Mouse (Mus musculus) brown adipose tissue, adult 24 weeks (tissue): ENCODE data around the gene Abca12. TPM values are rescaled to one million over a fixed set of nuclear protein-coding genes. Genes with fewer than 3 reads are reported as not detected.

ENCODE experiments used
- H3K27ac ChIP-seq: fragments of 200-500 bp; replicated peaks from 2 replicates; pipeline ENCODE4 v1.5.1; 2012; ENCODE audit warnings: low read depth, mild to moderate bottlenecking, low read length
- H3K4me1 ChIP-seq: fragments of 200-500 bp; 2 replicates; pipeline ENCODE4 v1.6.1; 2012; ENCODE audit warnings: low read length, mixed read lengths; ENCODE audit not compliant: control insufficient read depth, insufficient read depth, insufficient read length
- H3K4me3 ChIP-seq: fragments of 200-500 bp; 2 replicates; pipeline ENCODE4 v1.5.1; 2012; ENCODE audit warnings: low read depth, mild to moderate bottlenecking, low read length, moderate library complexity; ENCODE audit not compliant: insufficient read depth
- polyA plus RNA-seq: library from polyadenylated mRNA; stranded (reverse); fragments of >200 nt; gene quantifications from 2 replicates; pipeline ENCODE4 v1.2.4, GENCODE M21; 2012; ENCODE audit not compliant: missing spikeins, insufficient read depth, insufficient read length

The Abca12 gene
- polyA plus RNA-seq, 1 experiment, result not detected

DNA sequence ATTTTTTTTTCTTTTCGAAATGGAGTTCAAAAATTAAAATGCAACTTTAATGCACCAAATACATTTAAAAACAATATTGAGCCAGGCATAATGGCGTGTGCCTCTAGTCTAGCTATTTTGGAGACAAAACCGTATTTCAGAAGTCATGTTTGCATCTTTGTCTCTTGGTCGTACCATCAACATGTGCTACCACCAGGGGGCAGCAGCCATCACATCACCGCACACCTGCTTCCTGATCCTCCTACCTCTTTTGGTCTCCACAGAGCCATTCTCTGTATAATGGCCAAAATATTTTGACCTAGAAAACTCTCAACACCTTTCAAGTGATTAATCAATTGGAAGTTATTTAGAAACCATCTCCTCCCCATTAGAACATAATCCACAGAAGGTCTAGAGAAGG, 125.2 kb downstream of the Abca12 start:
- Histone ChIP-seq H3K27ac (no peak overlapping the region), H3K4me1 (no peaks in the 10 kb centered on the region), H3K4me3 (no peak overlapping the region)

DNA sequence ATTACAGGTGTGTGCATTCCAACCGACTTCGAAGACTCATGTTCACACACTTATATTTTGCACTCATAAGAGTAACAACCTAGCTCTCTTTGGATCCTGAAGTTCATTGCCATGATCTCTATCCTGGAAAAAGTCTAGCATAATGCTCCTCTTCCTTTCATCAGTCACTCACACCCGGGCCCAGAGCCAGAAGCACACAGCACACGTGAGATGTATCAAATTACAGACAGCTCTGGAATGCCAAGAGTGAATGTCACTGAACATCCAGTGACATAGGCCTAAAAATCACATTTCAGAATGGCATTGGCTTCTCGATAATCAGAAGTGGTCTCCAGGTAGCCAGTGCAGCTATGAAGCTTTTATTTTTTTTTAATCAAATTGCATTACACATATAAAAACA, 137.8 kb downstream of the Abca12 start:
- Histone ChIP-seq H3K4me1 (no peaks in the 10 kb centered on the region), H3K4me3 (no peak overlapping the region), H3K27ac (no peak overlapping the region)

DNA sequence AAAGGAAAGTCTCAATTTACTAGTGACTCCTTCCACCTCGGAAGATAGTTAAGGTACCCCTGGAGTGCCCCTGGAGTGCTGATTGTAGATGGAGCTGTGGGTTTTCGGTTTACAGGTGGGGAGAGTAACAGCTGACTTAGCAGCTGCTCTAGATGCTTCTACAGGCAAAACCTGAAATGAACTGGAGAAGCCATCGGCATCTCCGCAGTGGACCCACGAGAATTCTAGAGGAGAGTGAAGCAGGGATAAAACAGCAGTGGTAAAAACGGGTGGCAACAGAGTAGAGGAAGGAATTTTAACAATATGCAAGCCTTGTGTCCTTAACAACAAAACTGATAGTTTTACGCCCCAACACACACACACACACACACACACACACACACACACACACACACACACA, 142.2 kb downstream of the Abca12 start:
- Histone ChIP-seq H3K4me1 (no peaks in the 10 kb centered on the region), H3K27ac (no peak overlapping the region), H3K4me3 (no peak overlapping the region)

DNA sequence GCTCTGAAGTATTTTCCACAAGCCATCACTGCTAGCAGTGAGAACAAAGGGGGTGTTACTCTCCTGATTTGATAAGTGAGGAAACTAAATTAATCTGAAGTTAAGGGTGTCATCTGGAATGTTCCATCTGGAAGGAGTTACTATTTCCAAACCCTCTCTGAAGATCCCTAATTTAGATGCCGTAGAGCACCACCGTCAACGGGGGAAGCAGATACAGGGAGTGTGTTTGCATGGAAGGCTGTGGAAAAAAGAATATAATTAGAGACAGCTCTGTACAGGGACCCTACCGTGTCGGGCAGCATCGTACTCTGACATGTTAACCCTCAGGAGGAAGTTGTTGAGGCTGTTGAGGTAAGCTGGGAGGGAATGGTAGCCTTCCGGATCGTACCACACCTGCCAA, 142.6 kb downstream of the Abca12 start:
- no peaks in the 10 kb centered on the region for H3K4me1 ChIP-seq
- no peak overlapping the region for H3K27ac ChIP-seq
- H3K4me3 ChIP-seq, result no peak overlapping the region

DNA sequence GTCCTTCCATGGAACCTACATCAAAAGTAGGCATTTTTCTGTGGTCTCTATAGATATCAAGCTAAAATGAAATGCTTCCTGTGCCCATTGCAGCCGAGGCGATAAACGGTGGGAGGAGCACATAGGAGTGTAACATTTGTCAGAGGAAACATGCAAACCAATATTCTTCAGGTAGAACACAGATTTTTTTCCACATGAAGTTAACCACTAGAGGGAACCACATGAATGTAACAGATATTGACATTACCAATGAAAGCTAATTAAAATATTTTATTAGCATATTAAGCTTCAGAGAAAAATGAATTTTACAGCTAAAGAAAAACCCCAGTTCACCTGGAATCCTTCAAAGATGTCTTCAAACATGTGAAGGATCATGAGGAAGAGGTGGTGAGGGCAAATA, 144.6 kb downstream of the Abca12 start:
- H3K4me1 ChIP-seq, result no peaks in the 10 kb centered on the region
- H3K27ac ChIP-seq, result no peak overlapping the region
- H3K4me3 ChIP-seq, result no peak overlapping the region

DNA sequence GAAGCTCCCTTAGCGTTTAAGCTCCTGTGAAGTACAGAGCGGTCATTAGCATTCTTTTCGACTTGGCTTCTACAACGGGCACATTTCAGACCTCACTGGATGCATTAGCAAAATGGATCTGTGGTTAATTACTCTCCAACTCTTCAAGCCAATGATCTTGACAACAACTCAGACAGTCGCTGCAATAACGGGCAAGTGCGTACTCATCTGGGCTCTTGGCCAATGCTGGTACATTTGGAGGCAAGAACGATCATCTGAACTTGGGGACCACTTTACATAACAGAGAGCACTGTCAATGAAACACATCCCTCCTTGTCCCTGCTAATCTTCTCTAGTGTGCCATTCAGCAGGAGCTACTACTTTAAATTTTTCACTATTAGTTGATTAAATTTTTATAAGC, 148.1 kb downstream of the Abca12 start:
- Histone ChIP-seq H3K27ac (no peak overlapping the region), H3K4me1 (no peaks in the 10 kb centered on the region), H3K4me3 (no peak overlapping the region)

DNA sequence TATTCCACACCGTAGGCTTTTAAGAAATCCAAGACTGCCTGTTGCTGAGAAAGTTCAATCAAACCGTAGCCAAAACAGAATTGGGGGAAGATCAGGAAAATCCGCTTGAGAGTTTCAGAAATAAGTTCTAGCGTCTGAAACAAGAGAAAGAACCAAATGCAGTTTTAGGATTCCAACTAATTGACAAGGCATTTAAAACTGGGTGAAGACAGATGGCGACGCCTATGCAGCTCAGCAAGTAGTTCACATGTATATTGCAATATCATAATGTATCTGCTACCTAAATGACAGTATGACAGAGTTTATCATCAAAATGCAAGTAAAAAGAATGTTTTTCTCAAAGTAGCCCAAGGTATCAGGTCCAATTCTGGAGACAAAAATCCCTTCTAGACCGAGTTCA, 151.2 kb downstream of the Abca12 start:
- Histone ChIP-seq H3K27ac (no peak overlapping the region), H3K4me3 (no peak overlapping the region), H3K4me1 (no peaks in the 10 kb centered on the region)

DNA sequence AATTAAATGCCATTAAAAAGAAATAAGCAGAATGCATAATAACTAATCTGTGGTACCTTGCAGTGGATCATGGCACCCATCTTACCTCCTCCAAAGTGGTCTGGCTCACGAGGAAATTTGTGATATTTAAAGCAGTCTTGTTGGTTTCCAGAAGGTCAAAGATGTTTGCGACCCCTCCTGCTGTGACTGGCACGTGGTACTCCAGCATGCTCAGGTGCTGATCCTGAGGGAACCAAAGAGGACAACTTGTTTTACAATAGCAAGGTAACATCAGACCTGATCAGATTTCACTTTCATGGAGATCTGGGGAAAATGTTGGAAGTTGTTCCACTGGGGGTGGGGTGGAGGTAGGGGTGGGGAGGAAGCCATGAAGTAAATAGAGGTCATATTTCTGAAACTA, 170.1 kb downstream of the Abca12 start:
- Histone ChIP-seq H3K4me3 (no peak overlapping the region), H3K27ac (no peak overlapping the region), H3K4me1 (no peaks in the 10 kb centered on the region)

DNA sequence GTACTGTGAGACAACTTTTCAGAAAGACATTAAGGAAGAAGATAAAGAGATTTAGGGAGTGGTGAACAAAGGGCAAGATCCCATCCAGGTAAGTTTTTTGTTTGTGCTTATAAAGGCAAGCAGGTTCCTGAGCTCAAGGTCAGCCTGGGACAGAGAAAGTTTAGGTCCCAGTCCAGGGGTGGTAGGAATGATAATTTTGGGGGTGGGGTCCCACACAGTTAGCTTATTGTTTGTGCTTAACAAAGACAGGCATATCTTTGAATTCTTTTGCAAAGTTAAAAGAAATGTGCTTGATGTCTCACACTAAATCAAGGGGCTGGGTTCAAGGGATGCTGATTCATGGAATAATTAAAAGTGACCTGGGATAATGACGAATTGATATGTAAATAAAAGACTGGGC, 173.3 kb downstream of the Abca12 start:
- Histone ChIP-seq H3K4me3 (no peak overlapping the region), H3K27ac (no peak overlapping the region), H3K4me1 (no peaks in the 10 kb centered on the region)

DNA sequence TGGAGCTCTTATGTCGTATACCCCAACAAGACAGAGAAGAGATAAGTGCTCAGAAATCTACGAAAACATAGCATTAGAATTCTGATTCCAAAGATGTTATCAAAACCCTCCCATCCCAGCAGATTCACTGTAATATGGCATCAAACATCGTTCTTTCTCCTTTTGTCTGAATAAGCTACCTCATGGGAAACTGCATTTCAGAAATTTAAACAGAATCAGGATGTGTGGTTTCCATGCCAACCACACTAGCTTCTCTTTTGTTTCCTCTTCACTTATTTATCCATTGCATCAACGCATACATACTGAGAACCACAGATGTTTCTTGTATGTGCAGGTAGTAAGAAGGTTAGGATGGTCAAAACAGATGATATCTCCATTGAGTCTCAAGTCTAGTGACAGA, 175.1 kb downstream of the Abca12 start:
- Histone ChIP-seq H3K4me1 (no peaks in the 10 kb centered on the region), H3K27ac (no peak overlapping the region), H3K4me3 (no peak overlapping the region)

DNA sequence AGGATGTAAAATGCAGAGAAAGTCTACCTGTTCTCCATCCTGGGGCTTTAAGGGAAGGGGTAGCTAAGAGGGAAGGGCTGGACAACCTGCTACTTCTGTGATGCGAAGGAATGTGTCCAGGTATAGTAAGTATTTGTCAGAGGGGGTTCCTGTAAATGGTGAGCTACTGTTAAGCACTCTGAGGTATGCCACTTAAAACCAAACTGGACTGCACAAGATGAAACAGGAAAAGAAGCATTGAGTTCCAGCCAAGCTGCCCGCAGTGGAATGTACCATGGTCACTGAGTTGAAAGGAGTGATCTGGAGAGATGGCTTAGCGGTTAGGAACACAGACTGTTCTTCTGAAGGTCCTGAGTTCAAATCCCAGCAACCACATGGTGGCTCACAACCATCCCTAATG, 179.4 kb downstream of the Abca12 start:
- Histone ChIP-seq H3K27ac (no peak overlapping the region), H3K4me1 (no peaks in the 10 kb centered on the region), H3K4me3 (no peak overlapping the region)

DNA sequence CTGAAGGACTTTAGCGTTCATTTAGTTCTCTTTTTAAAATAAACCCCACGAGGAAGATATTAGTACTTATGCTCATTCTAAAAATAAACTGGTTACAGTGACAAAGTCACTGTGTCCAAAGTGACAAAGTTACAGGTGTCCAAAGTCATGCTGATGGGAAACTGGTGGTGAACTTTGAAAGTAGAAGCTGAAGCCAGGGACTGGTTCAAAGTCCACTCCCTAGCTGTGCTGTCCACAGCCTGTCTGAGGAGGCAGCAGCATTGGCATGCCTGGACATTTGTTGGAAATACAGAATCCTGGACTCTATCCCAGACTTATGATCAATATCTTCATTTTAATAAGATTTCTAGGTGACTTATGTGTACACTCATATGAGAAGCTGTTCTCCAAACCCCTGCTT, 183.5 kb downstream of the Abca12 start:
- no peak overlapping the region for H3K27ac ChIP-seq
- H3K4me3 ChIP-seq, result no peak overlapping the region
- no peaks in the 10 kb centered on the region for H3K4me1 ChIP-seq

DNA sequence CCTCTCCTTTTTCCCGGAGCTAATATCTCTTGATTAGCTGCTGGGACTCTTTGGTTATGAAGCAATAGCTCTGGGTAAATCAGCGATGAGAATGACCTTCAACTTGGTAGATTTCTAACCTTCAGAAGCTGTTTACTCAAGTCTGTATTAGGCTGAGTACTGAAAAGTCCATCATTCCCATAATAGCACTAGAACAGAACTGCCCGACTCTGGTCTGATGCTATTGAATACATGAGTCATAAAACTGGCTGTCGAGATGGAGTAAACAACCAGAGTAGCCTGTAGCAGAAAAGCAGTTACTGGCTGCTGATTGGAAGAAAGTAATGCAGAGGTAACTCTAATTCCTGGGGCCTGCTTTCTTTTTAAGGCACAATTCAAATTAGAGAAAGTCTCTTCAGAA, 211.1 kb downstream of the Abca12 start:
- no peak overlapping the region for H3K4me3 ChIP-seq

DNA sequence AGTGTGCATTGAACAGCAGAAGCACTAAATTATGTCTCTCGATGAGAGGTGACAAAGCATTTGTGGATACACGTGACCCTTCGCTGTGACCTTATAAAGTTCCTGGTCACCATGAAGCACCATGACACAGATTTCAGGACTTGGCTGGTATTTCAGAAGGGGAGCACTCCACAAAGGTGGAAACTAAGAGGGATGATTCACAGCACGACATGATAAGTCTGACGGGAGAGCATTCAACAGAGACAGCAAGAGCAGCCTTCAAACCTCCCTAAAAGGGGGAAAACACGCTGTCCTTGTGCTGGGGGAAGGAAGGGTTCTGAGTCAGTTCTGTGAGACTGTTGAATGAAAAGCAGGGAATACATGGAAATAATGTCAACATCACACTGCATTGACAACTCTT, 218.5 kb downstream of the Abca12 start:
- no peak overlapping the region for H3K27ac ChIP-seq
- no peaks in the 10 kb centered on the region for H3K4me1 ChIP-seq
- no peak overlapping the region for H3K4me3 ChIP-seq

More for the DNA sequence above, 211.1 kb downstream of the Abca12 start:
- no peaks in the 10 kb centered on the region for H3K4me1 ChIP-seq
- no peak overlapping the region for H3K27ac ChIP-seq

DNA sequence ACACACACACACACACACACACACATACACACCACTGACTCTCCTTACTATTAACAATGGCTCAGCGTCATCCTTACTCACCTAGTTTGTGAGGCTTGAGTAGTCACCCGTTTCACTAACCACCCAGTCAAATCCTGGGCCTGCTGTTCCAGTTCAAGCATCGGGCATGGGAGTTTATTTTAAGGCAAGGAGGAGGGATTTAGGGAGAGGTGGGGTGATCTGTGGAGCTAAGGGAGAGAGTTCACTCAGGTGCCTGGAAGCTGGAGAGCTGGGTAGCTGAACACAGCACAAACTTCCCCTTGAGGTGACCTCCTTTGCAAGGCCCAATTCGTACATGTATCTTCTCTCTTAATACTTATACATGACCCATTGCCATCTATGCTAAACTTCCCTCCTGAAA, 219.4 kb downstream of the Abca12 start:
- Histone ChIP-seq H3K27ac (no peak overlapping the region), H3K4me3 (no peak overlapping the region), H3K4me1 (no peaks in the 10 kb centered on the region)

DNA sequence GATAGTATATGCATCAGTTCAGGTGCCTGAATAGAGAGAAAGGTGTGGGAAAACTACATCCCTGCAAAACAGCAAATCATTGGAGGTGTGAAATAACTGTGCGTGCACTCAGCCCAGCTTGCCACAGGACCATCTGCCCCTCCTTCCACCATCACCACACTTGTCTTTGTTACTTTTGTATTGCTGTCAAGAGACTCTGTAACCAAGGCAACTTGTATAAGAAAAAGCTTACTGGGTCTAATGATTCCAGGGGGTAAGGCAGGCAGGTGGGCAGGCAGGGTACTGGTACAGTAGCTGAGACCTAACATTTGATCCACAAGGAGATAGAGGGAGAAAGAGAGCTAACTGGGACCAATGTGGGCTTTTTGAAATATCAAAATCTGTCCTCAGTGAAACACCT, 220.8 kb downstream of the Abca12 start:
- Histone ChIP-seq H3K27ac (no peak overlapping the region), H3K4me1 (no peaks in the 10 kb centered on the region), H3K4me3 (no peak overlapping the region)
